Mouse (Mus musculus): ENCODE results near the gene Otof. TPM values are rescaled to one million over a fixed set of nuclear protein-coding genes. Genes with fewer than 3 reads are reported as not detected.

The Otof gene
- polyA plus RNA-seq, 1 experiment from 2014 or later, result not detected

DNA sequence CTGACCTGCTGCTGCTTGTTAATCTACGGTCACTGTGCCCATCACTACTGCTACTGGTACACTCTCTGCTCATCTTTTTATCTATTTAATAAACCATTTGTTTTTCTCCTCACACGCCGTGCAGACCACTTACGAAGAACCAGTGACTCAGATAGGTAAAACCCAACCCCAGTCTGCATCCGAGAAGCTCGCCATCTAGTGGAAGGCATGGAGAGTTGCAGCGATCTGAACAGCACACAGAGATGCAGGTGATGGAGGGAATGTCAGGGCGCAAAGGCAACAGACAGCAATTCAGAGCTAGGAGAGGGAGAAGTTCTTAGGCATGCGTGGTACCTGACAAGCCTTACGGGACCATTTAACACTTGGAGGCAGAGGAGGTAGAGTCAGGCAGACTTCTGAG, 14.8 kb upstream of the Otof start:
- no peak overlapping the region for H3K4me2 ChIP-seq
- ATAC-seq (ENCODE audit: insufficient read depth), result no peak
- H3K9me3 ChIP-seq (replicated peaks), result no peaks in the 10 kb centered on the region
- no peak overlapping the region for H3K4me3 ChIP-seq (replicated peaks)
- H3K27ac ChIP-seq (replicated peaks), result no peak overlapping the region
- H3K36me3 ChIP-seq (replicated peaks), result no peaks in the 10 kb centered on the region
- WGBS (ENCODE audit: insufficient replicate concordance), result 32% methylated on average over 10 of the region's 10 CpGs
- H3K27me3 ChIP-seq, result no peaks in the 10 kb centered on the region
- H3K9ac ChIP-seq, result no peak overlapping the region
- no peaks in the 10 kb centered on the region for H3K4me1 ChIP-seq (replicated peaks)

DNA sequence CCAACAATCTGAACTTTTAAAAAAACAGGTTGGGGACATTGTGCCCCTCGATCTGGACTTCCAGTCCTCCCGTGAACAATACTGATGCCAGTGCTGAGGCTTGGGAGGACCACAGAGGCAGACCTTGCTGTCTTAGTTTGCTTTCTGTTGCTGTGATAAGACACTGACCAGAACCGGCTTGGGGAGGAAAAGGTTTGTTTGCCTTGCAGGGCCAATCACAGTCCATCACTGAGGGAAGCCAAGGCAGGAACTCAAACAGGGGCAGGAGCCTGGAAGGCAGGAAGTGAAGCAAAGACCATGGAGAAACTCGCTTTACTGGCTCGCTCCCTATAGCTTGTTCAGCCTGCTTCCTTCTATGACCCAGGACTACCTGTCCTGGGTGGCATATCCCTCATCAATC, 10.4 kb upstream of the Otof start:
- no peak overlapping the region for H3K4me2 ChIP-seq
- 24% methylated on average over 5 of the region's 5 CpGs for WGBS (ENCODE audit: insufficient replicate concordance)
- peaks cover 7% of the 10 kb centered on the region; the same call in 1 of the 2 replicates for H3K27me3 ChIP-seq
- no peak overlapping the region for H3K4me3 ChIP-seq (replicated peaks)
- H3K36me3 ChIP-seq (replicated peaks), result no peaks in the 10 kb centered on the region
- no peak overlapping the region for H3K9ac ChIP-seq
- ATAC-seq (ENCODE audit: insufficient read depth), result no peak
- H3K4me1 ChIP-seq (replicated peaks), result no peaks in the 10 kb centered on the region
- H3K27ac ChIP-seq (replicated peaks), result no peak overlapping the region
- no peaks in the 10 kb centered on the region for H3K9me3 ChIP-seq (replicated peaks)

DNA sequence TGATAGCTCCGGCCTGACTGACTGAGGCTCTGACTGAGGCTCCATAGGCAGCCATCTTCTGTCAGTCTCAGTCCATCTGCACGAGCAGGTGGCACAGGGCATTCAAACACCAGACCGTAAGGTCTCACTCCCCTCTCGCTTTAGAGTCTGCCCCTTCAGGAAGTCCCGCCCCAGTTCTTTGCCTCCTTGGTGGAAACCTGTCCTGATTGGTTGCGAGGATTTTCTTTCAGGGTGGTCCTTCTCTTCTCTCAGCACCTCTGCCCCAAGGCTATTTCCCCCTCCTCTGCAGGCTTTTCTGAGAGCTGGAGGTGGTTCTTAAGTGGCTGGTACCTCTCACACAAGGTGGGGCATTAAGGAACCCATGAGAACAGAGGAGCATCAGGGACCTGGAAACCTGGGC, 8.7 kb upstream of the Otof start:
- Histone ChIP-seq H3K27ac (replicated peaks) (no peak overlapping the region), H3K9ac (no peak overlapping the region), H3K9me3 (replicated peaks) (no peaks in the 10 kb centered on the region), H3K4me3 (replicated peaks) (no peak overlapping the region), H3K4me2 (no peak overlapping the region), H3K27me3 (peaks cover 24% of the 10 kb centered on the region), H3K4me1 (replicated peaks) (no peaks in the 10 kb centered on the region), H3K36me3 (replicated peaks) (no peaks in the 10 kb centered on the region)
- ATAC-seq (ENCODE audit: insufficient read depth), result no peak
- 48% methylated on average over 6 of the region's 6 CpGs for WGBS (ENCODE audit: insufficient replicate concordance)

DNA sequence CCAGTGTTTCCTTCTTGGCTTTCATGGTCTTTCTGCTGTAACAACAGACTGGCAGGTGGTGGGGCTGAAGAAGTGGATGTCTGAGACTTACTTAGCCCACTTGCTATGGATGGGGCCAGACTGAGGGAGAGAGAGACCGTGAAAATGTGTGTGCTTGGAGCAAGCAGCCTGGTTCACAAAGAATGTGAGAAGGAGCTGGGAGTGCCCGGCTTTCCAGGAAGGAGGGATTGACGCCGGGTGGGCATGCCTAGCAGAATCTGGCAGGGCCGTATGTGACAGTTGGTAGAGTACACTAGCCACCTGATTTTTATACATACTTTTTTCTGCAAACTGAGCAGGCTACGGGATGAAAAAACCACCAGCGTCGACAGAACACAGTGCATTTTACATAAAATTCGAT, 4.6 kb upstream of the Otof start:
- Histone ChIP-seq H3K9me3 (replicated peaks) (no peaks in the 10 kb centered on the region), H3K4me2 (no peak overlapping the region), H3K9ac (no peak overlapping the region), H3K27ac (replicated peaks) (no peak overlapping the region), H3K27me3 (peaks cover 55% of the 10 kb centered on the region), H3K4me3 (replicated peaks) (no peak overlapping the region), H3K36me3 (replicated peaks) (no peaks in the 10 kb centered on the region), H3K4me1 (replicated peaks) (no peaks in the 10 kb centered on the region)
- WGBS (ENCODE audit: insufficient replicate concordance), result 33% methylated on average over 9 of the region's 9 CpGs
- no peak for ATAC-seq (ENCODE audit: insufficient read depth)

DNA sequence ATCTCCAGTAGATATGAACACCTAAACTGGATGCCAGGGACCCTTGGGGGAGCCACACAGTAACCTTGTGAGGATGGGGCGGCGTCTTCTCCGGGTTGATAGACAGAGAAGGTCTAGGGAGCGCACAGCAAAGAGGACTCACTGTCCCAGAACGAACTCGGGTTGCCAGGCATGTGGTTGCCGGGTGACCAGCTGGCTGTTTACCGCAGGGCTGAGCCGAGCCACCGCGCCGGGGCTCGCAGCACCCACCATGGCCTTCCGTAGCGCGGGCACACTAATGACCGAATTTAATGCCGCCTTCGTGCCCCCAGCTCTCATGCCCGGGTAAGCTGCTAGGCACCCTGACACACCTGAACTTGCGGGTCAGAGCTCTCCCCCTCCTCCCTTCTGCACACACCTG, 4.1 kb upstream of the Otof start, which contains the start of gene 1700001C02Rik:
TSS of gene 1700001C02Rik (plus strand) at position 187 of the 400 bp plus-strand sequence.
- Histone ChIP-seq H3K4me2 (no peak within 1 kb of the TSS), H3K9me3 (replicated peaks) (no peaks in the 10 kb centered on the region), H3K36me3 (replicated peaks) (no peaks in the 10 kb centered on the region), H3K4me3 (replicated peaks) (no peak within 1 kb of the TSS), H3K9ac (no peak within 1 kb of the TSS), H3K4me1 (replicated peaks) (no peaks in the 10 kb centered on the region), H3K27me3 (peaks cover 58% of the 10 kb centered on the region), H3K27ac (replicated peaks) (no peak within 1 kb of the TSS)
- WGBS (ENCODE audit: insufficient replicate concordance), result 17% methylated on average over 21 of the region's 21 CpGs
- ATAC-seq (ENCODE audit: insufficient read depth), result no peak

DNA sequence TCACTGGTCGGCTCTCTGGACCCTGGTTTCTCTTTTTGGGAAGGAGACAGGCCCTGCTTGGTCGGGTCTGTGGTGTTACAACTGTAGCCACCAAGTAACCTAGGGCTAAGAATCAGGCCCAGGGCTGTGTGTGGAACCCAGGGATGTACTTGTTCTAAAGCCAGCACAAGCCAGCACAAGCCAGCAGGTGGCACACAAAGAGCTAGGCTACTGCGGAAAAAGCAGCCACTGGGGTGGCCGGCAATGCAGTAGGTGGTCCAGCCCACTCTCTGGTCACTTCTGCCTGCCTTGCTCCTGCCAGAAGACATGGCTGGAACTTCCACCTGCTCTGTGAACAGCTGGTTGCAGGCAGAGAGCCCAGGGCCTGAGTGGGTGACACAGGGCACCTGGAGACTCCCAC, 1.6 kb downstream of the Otof start:
- Histone ChIP-seq H3K9ac (no peak overlapping the region), H3K4me1 (replicated peaks) (no peaks in the 10 kb centered on the region), H3K4me2 (no peak overlapping the region), H3K27ac (replicated peaks) (no peak overlapping the region), H3K4me3 (replicated peaks) (no peak overlapping the region), H3K36me3 (replicated peaks) (no peaks in the 10 kb centered on the region), H3K27me3 (peaks cover 42% of the 10 kb centered on the region), H3K9me3 (replicated peaks) (no peaks in the 10 kb centered on the region)
- 31% methylated on average over 4 of the region's 4 CpGs for WGBS (ENCODE audit: insufficient replicate concordance)
- no peak for ATAC-seq (ENCODE audit: insufficient read depth)

DNA sequence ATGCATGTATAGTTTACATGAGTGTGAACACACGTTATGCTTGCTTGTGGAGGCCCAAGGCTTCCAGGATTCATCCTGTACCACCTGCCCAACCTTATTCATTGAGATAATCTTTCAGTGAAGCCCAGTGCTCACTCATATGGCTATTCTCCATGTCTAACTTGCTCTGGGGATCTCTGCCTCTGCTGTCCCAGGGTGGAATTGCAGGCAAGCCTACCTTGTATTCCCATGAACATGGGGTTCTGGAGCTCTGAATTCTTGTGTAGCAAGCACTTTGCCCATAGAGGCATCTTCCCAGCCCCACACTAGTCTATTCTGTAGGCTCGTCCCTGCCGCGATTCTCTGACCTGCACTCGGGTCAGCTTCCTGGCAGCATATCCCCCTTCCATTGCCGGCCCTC, 5.7 kb downstream of the Otof start:
- Histone ChIP-seq H3K27me3 (peaks cover 11% of the 10 kb centered on the region; the same call in 1 of the 2 replicates), H3K4me1 (replicated peaks) (no peaks in the 10 kb centered on the region), H3K27ac (replicated peaks) (no peak overlapping the region), H3K9me3 (replicated peaks) (no peaks in the 10 kb centered on the region), H3K9ac (no peak overlapping the region), H3K36me3 (replicated peaks) (no peaks in the 10 kb centered on the region), H3K4me2 (no peak overlapping the region), H3K4me3 (replicated peaks) (no peak overlapping the region)
- ATAC-seq (ENCODE audit: insufficient read depth), result no peak
- 37% methylated on average over 6 of the region's 6 CpGs for WGBS (ENCODE audit: insufficient replicate concordance)

DNA sequence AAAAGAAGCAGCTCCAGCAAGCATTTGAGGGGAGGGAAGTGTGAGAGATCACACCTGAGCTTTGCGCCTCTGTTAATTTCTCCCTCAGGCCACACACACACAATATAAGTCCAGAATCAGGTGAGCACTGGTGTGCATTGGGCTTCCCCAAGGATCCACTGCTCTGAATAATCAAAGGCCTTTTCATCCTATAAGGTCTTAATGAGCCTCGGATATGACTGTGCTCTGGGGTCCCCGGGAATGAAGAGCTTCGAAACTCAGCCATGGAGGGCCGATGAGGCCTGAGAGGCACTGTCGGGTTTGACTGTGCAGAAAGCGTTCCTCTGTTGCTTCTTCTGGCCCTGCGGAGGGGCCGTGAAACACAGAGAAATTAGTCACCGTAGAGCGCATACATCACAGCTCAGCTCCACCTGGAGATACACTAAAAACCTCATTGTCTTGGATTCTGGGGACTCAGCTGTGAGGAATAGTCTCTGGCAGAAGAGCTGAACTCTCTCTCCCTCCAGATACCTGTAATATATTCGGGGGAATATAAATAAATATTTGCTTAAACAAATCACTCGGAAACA, 17.3 kb downstream of the Otof start:
- 77% methylated on average over 13 of the region's 13 CpGs for WGBS (ENCODE audit: insufficient replicate concordance)
- H3K9me3 ChIP-seq (replicated peaks), result no peaks in the 10 kb centered on the region
- no peak overlapping the region for H3K4me3 ChIP-seq (replicated peaks)
- no peak overlapping the region for H3K27ac ChIP-seq (replicated peaks)
- no peaks in the 10 kb centered on the region for H3K36me3 ChIP-seq (replicated peaks)
- no peak for ATAC-seq (ENCODE audit: insufficient read depth)
- no peak overlapping the region for H3K9ac ChIP-seq
- H3K4me1 ChIP-seq (replicated peaks), result no peaks in the 10 kb centered on the region
- H3K4me2 ChIP-seq, result no peak overlapping the region
- no peaks in the 10 kb centered on the region for H3K27me3 ChIP-seq

DNA sequence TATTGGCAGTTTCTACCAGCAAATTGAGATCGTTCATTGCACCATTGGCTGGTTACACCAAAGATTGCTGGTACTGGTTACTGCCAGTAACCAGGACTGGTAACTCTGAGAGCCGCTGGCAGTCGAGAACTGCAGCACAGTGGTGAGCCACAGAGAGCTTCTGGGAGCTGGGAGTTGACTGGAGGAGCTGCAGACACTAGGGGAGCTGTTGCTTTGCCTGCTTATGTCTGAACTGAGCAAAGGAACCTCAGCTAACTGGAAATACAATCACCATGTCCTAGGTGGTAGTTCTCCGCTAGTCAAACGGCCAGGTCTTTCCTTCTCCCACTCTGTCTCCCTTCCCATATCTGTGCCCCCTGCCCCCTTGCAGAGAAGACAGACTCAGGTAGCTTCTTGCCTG, 19.5 kb downstream of the Otof start:
- Histone ChIP-seq H3K27me3 (no peaks in the 10 kb centered on the region), H3K36me3 (replicated peaks) (no peaks in the 10 kb centered on the region), H3K4me1 (replicated peaks) (no peaks in the 10 kb centered on the region), H3K4me3 (replicated peaks) (no peak overlapping the region), H3K4me2 (no peak overlapping the region), H3K27ac (replicated peaks) (no peak overlapping the region), H3K9me3 (replicated peaks) (no peaks in the 10 kb centered on the region), H3K9ac (no peak overlapping the region)
- no peak for ATAC-seq (ENCODE audit: insufficient read depth)
- 51% methylated on average over 5 of the region's 5 CpGs for WGBS (ENCODE audit: insufficient replicate concordance)

DNA sequence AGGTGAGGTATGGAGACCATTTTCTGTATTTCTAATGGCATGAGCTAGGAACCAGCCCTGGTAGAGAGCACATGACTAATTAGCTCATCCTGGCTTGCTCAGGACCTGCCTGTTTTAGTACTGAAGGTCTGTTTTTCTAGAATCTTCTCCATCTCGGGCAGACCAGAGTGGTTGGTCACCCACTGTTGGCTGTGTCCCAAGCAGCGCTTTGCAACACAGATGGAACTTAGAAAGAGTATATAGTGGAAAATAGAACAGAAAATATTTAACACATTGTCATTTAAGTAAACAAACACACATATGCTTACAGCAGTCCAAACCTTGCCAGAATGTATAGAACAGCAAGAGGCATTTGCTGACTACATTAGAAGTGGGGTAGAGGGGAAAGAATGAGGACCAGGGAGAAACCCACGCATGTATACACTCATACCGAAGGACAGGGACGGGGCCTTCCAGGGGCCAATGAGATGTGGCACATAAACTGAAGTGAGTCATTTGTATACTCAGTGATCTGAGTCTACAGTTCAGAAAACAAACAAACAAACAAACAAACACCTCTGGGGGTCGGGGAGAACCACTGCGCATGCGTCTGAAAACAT, 21.3 kb downstream of the Otof start:
- ATAC-seq (ENCODE audit: insufficient read depth), result no peak
- no peak overlapping the region for H3K27ac ChIP-seq (replicated peaks)
- 72% methylated on average over 8 of the region's 8 CpGs for WGBS (ENCODE audit: insufficient replicate concordance)
- no peak overlapping the region for H3K4me2 ChIP-seq
- no peak overlapping the region for H3K9ac ChIP-seq
- no peaks in the 10 kb centered on the region for H3K36me3 ChIP-seq (replicated peaks)
- no peaks in the 10 kb centered on the region for H3K9me3 ChIP-seq (replicated peaks)
- H3K4me1 ChIP-seq (replicated peaks), result no peaks in the 10 kb centered on the region
- H3K4me3 ChIP-seq (replicated peaks), result no peak overlapping the region
- H3K27me3 ChIP-seq, result no peaks in the 10 kb centered on the region

DNA sequence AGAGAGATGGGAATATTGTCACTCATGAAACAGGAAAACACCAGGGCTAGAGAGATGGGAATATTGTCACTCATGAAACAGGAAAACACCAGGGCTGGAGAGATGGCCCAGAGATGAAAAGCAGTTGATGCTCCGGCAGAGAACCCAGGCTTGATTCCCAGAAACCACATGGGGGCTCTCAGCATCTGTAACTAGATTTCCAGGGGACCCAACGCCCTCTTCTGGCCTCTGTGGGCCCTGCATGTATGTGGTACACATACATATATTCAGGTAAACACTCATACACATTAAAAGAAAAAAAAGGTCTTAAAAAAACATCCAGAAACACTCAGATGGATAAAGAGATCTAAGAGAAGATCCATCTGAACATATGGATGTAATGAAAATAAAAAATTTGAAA, 22.8 kb downstream of the Otof start:
- H3K4me1 ChIP-seq (replicated peaks), result no peaks in the 10 kb centered on the region
- H3K36me3 ChIP-seq (replicated peaks), result no peaks in the 10 kb centered on the region
- H3K27ac ChIP-seq (replicated peaks), result no peak overlapping the region
- no peak overlapping the region for H3K9ac ChIP-seq
- H3K27me3 ChIP-seq, result no peaks in the 10 kb centered on the region
- no peak for ATAC-seq (ENCODE audit: insufficient read depth)
- no peaks in the 10 kb centered on the region for H3K9me3 ChIP-seq (replicated peaks)
- WGBS (ENCODE audit: insufficient replicate concordance), result 27% methylated on average over 2 of the region's 2 CpGs
- H3K4me2 ChIP-seq, result no peak overlapping the region
- H3K4me3 ChIP-seq (replicated peaks), result no peak overlapping the region

DNA sequence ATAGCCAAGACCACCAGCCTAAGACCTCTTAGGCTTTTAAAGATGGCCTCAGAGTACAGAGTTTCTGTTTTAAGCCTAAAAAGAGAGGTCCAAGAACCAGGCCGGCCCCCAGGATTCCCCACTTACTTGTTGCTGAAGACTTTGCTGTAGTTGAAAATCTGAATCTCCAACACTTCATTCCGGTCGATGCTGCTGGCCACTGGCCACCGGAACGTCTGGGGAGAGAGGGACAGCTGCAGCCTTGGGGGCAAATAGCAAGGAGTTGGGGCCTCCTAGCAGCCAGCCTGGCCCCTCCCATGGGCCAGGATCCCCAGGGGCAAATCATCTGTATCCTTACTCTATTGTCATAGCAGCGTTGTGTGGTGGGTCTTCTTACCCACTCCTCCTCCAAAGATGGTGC, 34.3 kb downstream of the Otof start:
- no peaks in the 10 kb centered on the region for H3K36me3 ChIP-seq (replicated peaks)
- no peaks in the 10 kb centered on the region for H3K4me1 ChIP-seq (replicated peaks)
- no peak overlapping the region for H3K27ac ChIP-seq (replicated peaks)
- H3K4me2 ChIP-seq, result no peak overlapping the region
- H3K27me3 ChIP-seq, result no peaks in the 10 kb centered on the region
- WGBS (ENCODE audit: insufficient replicate concordance), result 63% methylated on average over 6 of the region's 6 CpGs
- H3K9ac ChIP-seq, result no peak overlapping the region
- H3K4me3 ChIP-seq (replicated peaks), result no peak overlapping the region
- no peak for ATAC-seq (ENCODE audit: insufficient read depth)
- no peaks in the 10 kb centered on the region for H3K9me3 ChIP-seq (replicated peaks)
